Mouse (Mus musculus): ENCODE data around the gene Cactin. TPM values are rescaled to one million over a fixed set of nuclear protein-coding genes. Genes with fewer than 3 reads are reported as not detected.
A peak's percentile ranks its signal among the peaks of the same experiment; 100 is the strongest.

The Cactin gene
- polyA plus RNA-seq, 1 experiment from 2014 or later: 16.9 TPM

GRCm38 (mm10) chr10:81346453-81347067 lies 25.7 kb downstream of the Cactin start:
- Histone ChIP-seq H3K27me3 (ENCODE audit: control insufficient read depth, insufficient read depth, low read length) (peaks cover 19% of the 10 kb centered on the region), H3K4me3 (ENCODE audit: control insufficient read depth in 1 of 2, insufficient read depth in 1 of 2, low read depth in 1 of 2, low read length in 2 of 2) (peak overlapping the region; percentile 4 to 10; a peak in 2 of 4 replicates), H3K9me3 (ENCODE audit: control insufficient read depth, low read length) (no peaks in the 10 kb centered on the region), H3K9ac (ENCODE audit: low read length) (peak overlapping the region; percentile 7; the same call in 1 of the 2 replicates), H3K4me1 (ENCODE audit: control insufficient read depth in 2 of 2, insufficient read depth in 2 of 2, low read length in 2 of 2) (peaks cover 17 to 28% of the 10 kb centered on the region in 2 experiments), H3K4me2 (ENCODE audit: low read length) (peak overlapping the region; percentile 49), H3K36me3 (ENCODE audit: control insufficient read depth, insufficient read depth, low read length) (peaks cover 34% of the 10 kb centered on the region), H3K27ac (replicated peaks in 1 of 2; ENCODE audit: control insufficient read depth in 1 of 2, insufficient read depth in 1 of 2, low read depth in 2 of 2, low read length in 2 of 2) (no peak overlapping the region)
- ATAC-seq (ENCODE audit: insufficient number of reproducible peaks, insufficient read depth, low FRiP score, low read depth): no peak
- 17% methylated on average over 55 of the region's 55 CpGs for WGBS

- Histone ChIP-seq H3K4me1 (ENCODE audit: control insufficient read depth in 2 of 2, insufficient read depth in 2 of 2, low read length in 2 of 2) (peaks cover 17 to 28% of the 10 kb centered on the region in 2 experiments), H3K36me3 (ENCODE audit: control insufficient read depth, insufficient read depth, low read length) (peaks cover 34% of the 10 kb centered on the region), H3K27ac (replicated peaks in 1 of 2; ENCODE audit: control insufficient read depth in 1 of 2, insufficient read depth in 1 of 2, low read depth in 2 of 2, low read length in 2 of 2) (peak overlapping the region in 1 of 2 experiments; percentile 84; a peak in 2 of 4 replicates), H3K4me3 (ENCODE audit: control insufficient read depth in 1 of 2, insufficient read depth in 1 of 2, low read depth in 1 of 2, low read length in 2 of 2) (peak overlapping the region; percentile 66 to 85), H3K9me3 (ENCODE audit: control insufficient read depth, low read length) (no peaks in the 10 kb centered on the region), H3K9ac (ENCODE audit: low read length) (peak overlapping the region; percentile 96), H3K27me3 (ENCODE audit: control insufficient read depth, insufficient read depth, low read length) (no peaks in the 10 kb centered on the region), H3K4me2 (ENCODE audit: low read length) (peak overlapping the region; percentile 98)
- WGBS: 6% methylated on average over 11 of the region's 12 CpGs
- no peak for ATAC-seq (ENCODE audit: insufficient number of reproducible peaks, insufficient read depth, low FRiP score, low read depth)
Observed at GRCm38 (mm10) chr10:81349146-81349545, 28.2 kb downstream of the Cactin start.

- peak overlapping the region; percentile 19 to 84 for H3K27ac ChIP-seq (replicated peaks in 1 of 2; ENCODE audit: control insufficient read depth in 1 of 2, insufficient read depth in 1 of 2, low read depth in 2 of 2, low read length in 2 of 2)
- under 1% methylated on average over 26 of the region's 29 CpGs for WGBS
- 0 out of 2 replicates have a peak, but pooled peaks have one; percentile 6 for ATAC-seq (ENCODE audit: insufficient number of reproducible peaks, insufficient read depth, low FRiP score, low read depth)
- peak overlapping the region; percentile 66 to 85 for H3K4me3 ChIP-seq (ENCODE audit: control insufficient read depth in 1 of 2, insufficient read depth in 1 of 2, low read depth in 1 of 2, low read length in 2 of 2)
- no peaks in the 10 kb centered on the region for H3K27me3 ChIP-seq (ENCODE audit: control insufficient read depth, insufficient read depth, low read length)
- H3K9ac ChIP-seq (ENCODE audit: low read length): peak overlapping the region; percentile 96
- no peaks in the 10 kb centered on the region for H3K9me3 ChIP-seq (ENCODE audit: control insufficient read depth, low read length)
- peaks cover 34% of the 10 kb centered on the region for H3K36me3 ChIP-seq (ENCODE audit: control insufficient read depth, insufficient read depth, low read length)
- peaks cover 17 to 28% of the 10 kb centered on the region in 2 experiments for H3K4me1 ChIP-seq (ENCODE audit: control insufficient read depth in 2 of 2, insufficient read depth in 2 of 2, low read length in 2 of 2)
- peak overlapping the region; percentile 98 for H3K4me2 ChIP-seq (ENCODE audit: low read length)
Observed at GRCm38 (mm10) chr10:81349961-81350350, 29.1 kb downstream of the Cactin start.

DNA sequence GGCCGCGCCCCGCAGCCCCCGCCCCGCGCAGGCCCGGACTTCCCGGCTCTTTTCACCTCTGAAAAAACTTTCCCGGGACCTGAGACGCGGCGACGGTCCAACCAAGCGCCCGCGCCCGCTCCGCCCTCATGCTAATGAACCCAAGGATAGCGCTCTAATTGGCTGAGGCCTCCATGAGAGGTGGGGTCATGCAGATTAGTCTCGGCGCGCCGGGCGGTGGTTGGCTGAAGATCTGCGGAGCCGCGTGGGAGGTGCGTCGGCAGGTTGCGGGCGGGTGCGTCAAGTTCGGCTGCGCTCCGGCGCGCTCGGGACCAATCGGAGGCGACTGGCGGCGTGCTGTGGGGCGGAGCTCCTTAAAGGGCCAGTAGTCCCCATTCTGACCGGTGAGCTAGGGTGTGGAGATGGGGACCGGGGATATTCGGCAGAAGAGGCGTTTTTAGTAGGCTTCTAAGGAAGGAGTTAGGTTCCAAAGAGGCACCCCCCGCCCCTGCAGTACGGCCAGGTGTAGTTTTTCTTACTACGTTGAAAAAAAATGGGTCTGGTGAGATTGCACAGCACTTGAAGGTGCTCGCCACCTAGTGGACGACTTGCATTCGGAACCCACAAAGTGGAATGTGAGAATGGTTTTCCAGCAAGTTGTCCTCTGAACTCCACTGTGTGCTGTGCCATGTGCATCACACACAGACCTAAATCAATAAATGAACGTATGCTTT lies 29.6 kb downstream of the Cactin start, which contains the start of gene Hmg20b:
Gene Hmg20b (minus strand): TSS at position 130 of the 713 bp plus-strand sequence.
- peaks cover 17 to 28% of the 10 kb centered on the region in 2 experiments for H3K4me1 ChIP-seq (ENCODE audit: control insufficient read depth in 2 of 2, insufficient read depth in 2 of 2, low read length in 2 of 2)
- peak within 1 kb of the TSS; percentile 67 to 85 for H3K4me3 ChIP-seq (ENCODE audit: control insufficient read depth in 1 of 2, insufficient read depth in 1 of 2, low read depth in 1 of 2, low read length in 2 of 2)
- H3K9ac ChIP-seq (ENCODE audit: low read length): peak within 1 kb of the TSS; percentile 96
- peak within 1 kb of the TSS; percentile 98 for H3K4me2 ChIP-seq (ENCODE audit: low read length)
- WGBS: under 1% methylated on average over 54 of the region's 54 CpGs
- ATAC-seq (ENCODE audit: insufficient number of reproducible peaks, insufficient read depth, low FRiP score, low read depth): peak; percentile 93
- peak within 1 kb of the TSS; percentile 52 to 84 for H3K27ac ChIP-seq (replicated peaks in 1 of 2; ENCODE audit: control insufficient read depth in 1 of 2, insufficient read depth in 1 of 2, low read depth in 2 of 2, low read length in 2 of 2)
- no peaks in the 10 kb centered on the region for H3K9me3 ChIP-seq (ENCODE audit: control insufficient read depth, low read length)
- no peaks in the 10 kb centered on the region for H3K27me3 ChIP-seq (ENCODE audit: control insufficient read depth, insufficient read depth, low read length)
- peaks cover 31% of the 10 kb centered on the region for H3K36me3 ChIP-seq (ENCODE audit: control insufficient read depth, insufficient read depth, low read length)

DNA sequence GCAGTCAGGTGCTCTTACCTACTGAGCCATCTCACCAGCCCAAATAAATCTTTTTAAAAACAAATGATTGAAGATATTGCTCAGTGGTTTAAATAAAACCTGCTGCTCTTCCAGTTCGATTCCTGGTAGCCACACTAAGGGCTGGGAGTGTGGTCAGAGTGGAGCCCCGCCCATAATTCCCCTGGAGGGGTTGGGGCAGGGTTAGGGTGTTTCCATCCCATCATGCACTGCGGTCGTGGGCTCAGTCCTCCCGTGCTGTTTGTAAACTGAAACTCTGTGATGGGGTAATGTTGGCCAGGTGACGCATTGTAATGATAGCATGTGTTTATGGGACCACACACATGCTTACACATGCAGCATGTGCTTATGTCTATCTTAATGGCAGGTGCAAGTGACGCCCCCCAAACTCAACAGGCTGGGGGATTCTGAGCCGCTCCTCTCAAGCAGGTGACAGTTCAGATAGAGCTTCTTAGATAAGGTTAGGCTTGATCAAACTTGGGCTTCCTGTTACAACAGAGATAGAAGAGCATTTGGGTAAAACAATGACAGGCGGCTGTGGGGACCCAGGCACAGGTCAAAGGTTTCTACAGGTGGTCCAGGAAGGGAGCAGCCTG lies 30.9 kb downstream of the Cactin start:
- Histone ChIP-seq H3K9ac (ENCODE audit: low read length) (no peak overlapping the region), H3K4me3 (ENCODE audit: control insufficient read depth in 1 of 2, insufficient read depth in 1 of 2, low read depth in 1 of 2, low read length in 2 of 2) (no peak overlapping the region), H3K9me3 (ENCODE audit: control insufficient read depth, low read length) (no peaks in the 10 kb centered on the region), H3K4me1 (ENCODE audit: control insufficient read depth in 2 of 2, insufficient read depth in 2 of 2, low read length in 2 of 2) (peaks cover 14 to 31% of the 10 kb centered on the region in 2 experiments), H3K27ac (replicated peaks in 1 of 2; ENCODE audit: control insufficient read depth in 1 of 2, insufficient read depth in 1 of 2, low read depth in 2 of 2, low read length in 2 of 2) (no peak overlapping the region), H3K36me3 (ENCODE audit: control insufficient read depth, insufficient read depth, low read length) (peaks cover 19% of the 10 kb centered on the region), H3K4me2 (ENCODE audit: low read length) (no peak overlapping the region), H3K27me3 (ENCODE audit: control insufficient read depth, insufficient read depth, low read length) (no peaks in the 10 kb centered on the region)
- 22% methylated on average over 9 of the region's 9 CpGs for WGBS
- no peak for ATAC-seq (ENCODE audit: insufficient number of reproducible peaks, insufficient read depth, low FRiP score, low read depth)

- Histone ChIP-seq H3K4me1 (ENCODE audit: control insufficient read depth in 2 of 2, insufficient read depth in 2 of 2, low read length in 2 of 2) (peaks cover 9 to 25% of the 10 kb centered on the region in 2 experiments), H3K4me3 (ENCODE audit: control insufficient read depth in 1 of 2, insufficient read depth in 1 of 2, low read depth in 1 of 2, low read length in 2 of 2) (no peak overlapping the region), H3K36me3 (ENCODE audit: control insufficient read depth, insufficient read depth, low read length) (no peaks in the 10 kb centered on the region), H3K4me2 (ENCODE audit: low read length) (no peak overlapping the region), H3K27ac (replicated peaks in 1 of 2; ENCODE audit: control insufficient read depth in 1 of 2, insufficient read depth in 1 of 2, low read depth in 2 of 2, low read length in 2 of 2) (no peak overlapping the region), H3K27me3 (ENCODE audit: control insufficient read depth, insufficient read depth, low read length) (no peaks in the 10 kb centered on the region), H3K9me3 (ENCODE audit: control insufficient read depth, low read length) (no peaks in the 10 kb centered on the region), H3K9ac (ENCODE audit: low read length) (0 out of 2 replicates have a peak overlapping the region, but pooled peaks have one; percentile 19)
- ATAC-seq (ENCODE audit: insufficient number of reproducible peaks, insufficient read depth, low FRiP score, low read depth): no peak
- WGBS: 61% methylated on average over 9 of the region's 9 CpGs
Observed at GRCm38 (mm10) chr10:81354738-81355477, 34.0 kb downstream of the Cactin start.

- Histone ChIP-seq H3K4me1 (ENCODE audit: control insufficient read depth in 2 of 2, insufficient read depth in 2 of 2, low read length in 2 of 2) (peaks cover 9 to 31% of the 10 kb centered on the region in 2 experiments), H3K36me3 (ENCODE audit: control insufficient read depth, insufficient read depth, low read length) (peaks cover 6% of the 10 kb centered on the region; the same call in 1 of the 2 replicates), H3K27me3 (ENCODE audit: control insufficient read depth, insufficient read depth, low read length) (no peaks in the 10 kb centered on the region), H3K9me3 (ENCODE audit: control insufficient read depth, low read length) (no peaks in the 10 kb centered on the region), H3K4me3 (ENCODE audit: control insufficient read depth in 1 of 2, insufficient read depth in 1 of 2, low read depth in 1 of 2, low read length in 2 of 2) (no peak overlapping the region), H3K9ac (ENCODE audit: low read length) (no peak overlapping the region), H3K4me2 (ENCODE audit: low read length) (no peak overlapping the region), H3K27ac (replicated peaks in 1 of 2; ENCODE audit: control insufficient read depth in 1 of 2, insufficient read depth in 1 of 2, low read depth in 2 of 2, low read length in 2 of 2) (no peak overlapping the region)
- WGBS: 67% methylated on average over 4 of the region's 4 CpGs
- ATAC-seq (ENCODE audit: insufficient number of reproducible peaks, insufficient read depth, low FRiP score, low read depth): no peak
Observed at GRCm38 (mm10) chr10:81355533-81355932, 34.6 kb downstream of the Cactin start.

Data from heart, embryonic 14.5 days (tissue).